Mouse (Mus musculus): ENCODE data around the gene Lpcat3. TPM values are rescaled to one million over a fixed set of nuclear protein-coding genes. Genes with fewer than 3 reads are reported as not detected.
A peak's percentile ranks its signal among the peaks of the same experiment; 100 is the strongest.

The Lpcat3 gene
- polyA plus RNA-seq, 1 experiment from 2014 or later = 43.6 TPM

DNA sequence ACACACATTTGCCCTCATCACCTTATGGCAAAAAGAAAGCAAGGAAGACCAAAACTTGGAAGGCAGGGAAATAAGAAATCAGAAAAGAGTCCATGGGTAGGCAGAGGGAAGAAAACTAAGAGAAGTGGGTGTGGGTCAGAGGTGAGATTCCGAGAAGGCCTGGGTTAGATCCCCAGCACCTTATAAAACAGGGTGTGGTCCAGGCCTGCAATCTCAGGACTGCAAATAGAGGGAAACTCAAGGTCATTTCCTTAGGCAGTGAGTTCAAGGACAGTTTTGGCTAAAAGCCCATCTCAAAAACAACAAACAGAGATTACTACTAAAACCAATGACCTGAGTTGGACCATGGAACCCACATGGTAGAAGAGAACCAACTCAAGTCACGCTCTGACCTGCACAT, 91.0 kb downstream of the Lpcat3 start:
- DNase-seq (ENCODE audit: low spot score) = no peak
- Histone ChIP-seq H3K4me3 (no peak overlapping the region), H3K27ac (no peak overlapping the region), H3K9me3 (no peaks in the 10 kb centered on the region), H3K4me1 (replicated peaks) (peaks cover 41% of the 10 kb centered on the region), H3K27me3 (ENCODE audit: insufficient read depth, poor library complexity, severe bottlenecking) (no peaks in the 10 kb centered on the region), H3K36me3 (peaks cover 40% of the 10 kb centered on the region)
- whole genome bisulfite sequencing = 92% methylated on average over 2 of the region's 2 CpGs

MicroRNAs within 50 kb of the gene (microRNA counts, 519-probe panel; counts per million panel counts)
- microRNA mmu-miR-141 (1,255 counts per million, percentile 77 among the panel's probes with 10 or more counts), microRNA mmu-miR-200c (1,255 counts per million, percentile 77 among the panel's probes with 10 or more counts)

Other genes with a start within 250 kb of the Lpcat3 start
- gene Pex5, start 248.0 kb upstream of the Lpcat3 start, polyA plus RNA-seq (2016; fragmentation: Nextera tagmentation; extraction: Ambion mirVana) = 46.9 and 51.7 TPM in 2 replicates
- gene Clstn3, start 198.2 kb upstream of the Lpcat3 start, polyA plus RNA-seq (2016; fragmentation: Nextera tagmentation; extraction: Ambion mirVana) = 8.8 and 20.4 TPM in 2 replicates
- gene C1rl, start 169.9 kb upstream of the Lpcat3 start, polyA plus RNA-seq (2016; fragmentation: Nextera tagmentation; extraction: Ambion mirVana) = 0.14 and 0.47 TPM in 2 replicates
- 0.06 and 0.33 TPM in 2 replicates for gene C1ra, start 150.6 kb upstream of the Lpcat3 start, polyA plus RNA-seq (2016; fragmentation: Nextera tagmentation; extraction: Ambion mirVana)
- gene C1s1, start 120.7 kb upstream of the Lpcat3 start, polyA plus RNA-seq (2016; fragmentation: Nextera tagmentation; extraction: Ambion mirVana) = 0.51 and 0.75 TPM in 2 replicates
- gene C1rb, start 92.7 kb upstream of the Lpcat3 start, polyA plus RNA-seq (2016; fragmentation: Nextera tagmentation; extraction: Ambion mirVana) = not detected in 2 replicates
- gene C1s2, start 26.9 kb upstream of the Lpcat3 start, polyA plus RNA-seq (2016; fragmentation: Nextera tagmentation; extraction: Ambion mirVana) = not detected in 2 replicates
- 215 and 232 TPM in 2 replicates for gene Emg1, start 49.2 kb downstream of the Lpcat3 start, polyA plus RNA-seq (2016; fragmentation: Nextera tagmentation; extraction: Ambion mirVana)
- 410 and 445 TPM in 2 replicates for gene Phb2, start 49.3 kb downstream of the Lpcat3 start, polyA plus RNA-seq (2016; fragmentation: Nextera tagmentation; extraction: Ambion mirVana)
- gene Ptpn6, start 75.7 kb downstream of the Lpcat3 start, polyA plus RNA-seq (2016; fragmentation: Nextera tagmentation; extraction: Ambion mirVana) = 7.9 and 8.2 TPM in 2 replicates
- 446 and 555 TPM in 2 replicates for gene Grcc10, start 78.3 kb downstream of the Lpcat3 start, polyA plus RNA-seq (2016; fragmentation: Nextera tagmentation; extraction: Ambion mirVana)
- not detected in 2 replicates for gene Gm45234, start 93.0 kb downstream of the Lpcat3 start, polyA plus RNA-seq (2016; fragmentation: Nextera tagmentation; extraction: Ambion mirVana)
- 11.2 and 13.0 TPM in 2 replicates for gene Atn1, start 93.5 kb downstream of the Lpcat3 start, polyA plus RNA-seq (2016; fragmentation: Nextera tagmentation; extraction: Ambion mirVana)
- gene Eno2, start 106.6 kb downstream of the Lpcat3 start, polyA plus RNA-seq (2016; fragmentation: Nextera tagmentation; extraction: Ambion mirVana) = 3.4 and 5.4 TPM in 2 replicates
- gene Lrrc23, start 116.7 kb downstream of the Lpcat3 start, polyA plus RNA-seq (2016; fragmentation: Nextera tagmentation; extraction: Ambion mirVana) = 2.5 and 4.8 TPM in 2 replicates
- 8.3 and 8.7 TPM in 2 replicates for gene Spsb2, start 145.6 kb downstream of the Lpcat3 start, polyA plus RNA-seq (2016; fragmentation: Nextera tagmentation; extraction: Ambion mirVana)
- gene Tpi1, start 151.3 kb downstream of the Lpcat3 start, polyA plus RNA-seq (2016; fragmentation: Nextera tagmentation; extraction: Ambion mirVana) = 794 and 931 TPM in 2 replicates
- 206 and 211 TPM in 2 replicates for gene Usp5, start 166.5 kb downstream of the Lpcat3 start, polyA plus RNA-seq (2016; fragmentation: Nextera tagmentation; extraction: Ambion mirVana)
- gene Cdca3, start 166.5 kb downstream of the Lpcat3 start, polyA plus RNA-seq (2016; fragmentation: Nextera tagmentation; extraction: Ambion mirVana) = 232 and 255 TPM in 2 replicates
- gene Gnb3, start 177.2 kb downstream of the Lpcat3 start, polyA plus RNA-seq (2016; fragmentation: Nextera tagmentation; extraction: Ambion mirVana) = 0.44 and 0.76 TPM in 2 replicates
- 12.6 and 13.4 TPM in 2 replicates for gene P3h3, start 194.7 kb downstream of the Lpcat3 start, polyA plus RNA-seq (2016; fragmentation: Nextera tagmentation; extraction: Ambion mirVana)
- gene Gpr162, start 201.0 kb downstream of the Lpcat3 start, polyA plus RNA-seq (2016; fragmentation: Nextera tagmentation; extraction: Ambion mirVana) = 2.3 and 5.0 TPM in 2 replicates
- not detected in 2 replicates for gene Cd4, start 225.2 kb downstream of the Lpcat3 start, polyA plus RNA-seq (2016; fragmentation: Nextera tagmentation; extraction: Ambion mirVana)
- gene Lag3, start 248.7 kb downstream of the Lpcat3 start, polyA plus RNA-seq (2016; fragmentation: Nextera tagmentation; extraction: Ambion mirVana) = 1.1 and 1.3 TPM in 2 replicates

Data from hindbrain, embryonic 10.5 days (tissue).